Mouse (Mus musculus): ENCODE measurements around the gene Tmem132b. TPM values are rescaled to one million over a fixed set of nuclear protein-coding genes. Genes with fewer than 3 reads are reported as not detected.

The Tmem132b gene
- polyA plus RNA-seq, 1 experiment from 2014 or later = 1.4 TPM

- 72% methylated on average over 8 of the region's 8 CpGs for WGBS
- Histone ChIP-seq H3K36me3 (no peaks in the 10 kb centered on the region), H3K27me3 (no peaks in the 10 kb centered on the region), H3K4me1 (peaks cover 2% of the 10 kb centered on the region), H3K9ac (replicated peaks) (no peak overlapping the region), H3K27ac (replicated peaks) (no peak overlapping the region), H3K4me3 (no peak overlapping the region), H3K4me2 (replicated peaks) (no peak overlapping the region), H3K9me3 (no peaks in the 10 kb centered on the region)
- ATAC-seq (ENCODE audit: low FRiP score, low read depth) = no peak
Observed at GRCm38 (mm10) chr5:125583836-125584235, 52.3 kb downstream of the Tmem132b start.

GRCm38 (mm10) chr5:125585211-125585610, 53.6 kb downstream of the Tmem132b start:
- Histone ChIP-seq H3K9ac (replicated peaks) (no peak overlapping the region), H3K27me3 (0 out of 2 replicates have a peak, but pooled peaks cover 7% of the 10 kb centered on the region), H3K36me3 (no peaks in the 10 kb centered on the region), H3K4me1 (peaks cover 13% of the 10 kb centered on the region), H3K27ac (replicated peaks) (no peak overlapping the region), H3K4me2 (replicated peaks) (no peak overlapping the region), H3K9me3 (no peaks in the 10 kb centered on the region), H3K4me3 (no peak overlapping the region)
- ATAC-seq (ENCODE audit: low FRiP score, low read depth) = no peak
- WGBS = 89% methylated on average over 5 of the region's 5 CpGs

GRCm38 (mm10) chr5:125588203-125588602, 56.6 kb downstream of the Tmem132b start:
- Histone ChIP-seq H3K9me3 (no peaks in the 10 kb centered on the region), H3K27ac (replicated peaks) (no peak overlapping the region), H3K9ac (replicated peaks) (no peak overlapping the region), H3K4me3 (no peak overlapping the region), H3K27me3 (peaks cover 7% of the 10 kb centered on the region; the same call in 1 of the 2 replicates), H3K4me2 (replicated peaks) (no peak overlapping the region), H3K4me1 (peaks cover 13% of the 10 kb centered on the region), H3K36me3 (no peaks in the 10 kb centered on the region)
- ATAC-seq (ENCODE audit: low FRiP score, low read depth) = 0 out of 2 replicates have a peak, but pooled peaks have one; percentile 40
- 68% methylated on average over 7 of the region's 7 CpGs for WGBS

GRCm38 (mm10) chr5:125588876-125589667, 57.5 kb downstream of the Tmem132b start:
- H3K27ac ChIP-seq (replicated peaks) = peak overlapping the region; percentile 46; the same call in 1 of the 2 replicates
- peak overlapping the region; percentile 66 for H3K4me2 ChIP-seq (replicated peaks)
- H3K4me3 ChIP-seq = peak overlapping the region; percentile 49
- H3K9ac ChIP-seq (replicated peaks) = peak overlapping the region; percentile 55
- peaks cover 7% of the 10 kb centered on the region; the same call in 1 of the 2 replicates for H3K27me3 ChIP-seq
- peaks cover 13% of the 10 kb centered on the region for H3K4me1 ChIP-seq
- no peaks in the 10 kb centered on the region for H3K9me3 ChIP-seq
- no peaks in the 10 kb centered on the region for H3K36me3 ChIP-seq
- peak; percentile 80 for ATAC-seq (ENCODE audit: low FRiP score, low read depth)
- 4% methylated on average over 18 of the region's 18 CpGs for WGBS

GRCm38 (mm10) chr5:125598056-125598455, 66.5 kb downstream of the Tmem132b start:
- Histone ChIP-seq H3K9ac (replicated peaks) (no peak overlapping the region), H3K27ac (replicated peaks) (no peak overlapping the region), H3K27me3 (0 out of 2 replicates have a peak, but pooled peaks cover 8% of the 10 kb centered on the region), H3K36me3 (no peaks in the 10 kb centered on the region), H3K4me2 (replicated peaks) (no peak overlapping the region), H3K4me3 (no peak overlapping the region), H3K4me1 (no peaks in the 10 kb centered on the region), H3K9me3 (no peaks in the 10 kb centered on the region)
- 81% methylated on average over 10 of the region's 10 CpGs for WGBS
- no peak for ATAC-seq (ENCODE audit: low FRiP score, low read depth)

GRCm38 (mm10) chr5:125607146-125607545, 75.6 kb downstream of the Tmem132b start:
- H3K9me3 ChIP-seq = peaks cover 8% of the 10 kb centered on the region; the same call in 1 of the 2 replicates
- no peak for ATAC-seq (ENCODE audit: low FRiP score, low read depth)
- WGBS = 83% methylated on average over 12 of the region's 12 CpGs

GRCm38 (mm10) chr5:125609968-125610367, 78.4 kb downstream of the Tmem132b start:
- Histone ChIP-seq H3K27ac (replicated peaks) (no peak overlapping the region), H3K9ac (replicated peaks) (no peak overlapping the region), H3K27me3 (peaks cover 4% of the 10 kb centered on the region; the same call in 1 of the 2 replicates), H3K4me2 (replicated peaks) (no peak overlapping the region), H3K9me3 (peaks cover 13% of the 10 kb centered on the region; the same call in 1 of the 2 replicates), H3K4me1 (0 out of 2 replicates have a peak, but pooled peaks cover 3% of the 10 kb centered on the region), H3K36me3 (no peaks in the 10 kb centered on the region), H3K4me3 (no peak overlapping the region)
- no peak for ATAC-seq (ENCODE audit: low FRiP score, low read depth)
- WGBS = 73% methylated on average over 1 of the region's 1 CpGs

More at GRCm38 (mm10) chr5:125607146-125607545, 75.6 kb downstream of the Tmem132b start:
- Histone ChIP-seq H3K4me2 (replicated peaks) (no peak overlapping the region), H3K27me3 (peaks cover 4% of the 10 kb centered on the region; the same call in 1 of the 2 replicates), H3K36me3 (no peaks in the 10 kb centered on the region), H3K27ac (replicated peaks) (no peak overlapping the region), H3K4me1 (0 out of 2 replicates have a peak, but pooled peaks cover 3% of the 10 kb centered on the region), H3K4me3 (no peak overlapping the region), H3K9ac (replicated peaks) (no peak overlapping the region)

GRCm38 (mm10) chr5:125612460-125612859, 80.9 kb downstream of the Tmem132b start:
- no peaks in the 10 kb centered on the region for H3K36me3 ChIP-seq
- H3K4me1 ChIP-seq = 0 out of 2 replicates have a peak, but pooled peaks cover 3% of the 10 kb centered on the region
- H3K4me3 ChIP-seq = no peak overlapping the region
- H3K27ac ChIP-seq (replicated peaks) = no peak overlapping the region
- 88% methylated on average over 7 of the region's 7 CpGs for WGBS
- H3K27me3 ChIP-seq = peaks cover 4% of the 10 kb centered on the region; the same call in 1 of the 2 replicates
- ATAC-seq (ENCODE audit: low FRiP score, low read depth) = no peak
- H3K4me2 ChIP-seq (replicated peaks) = no peak overlapping the region
- H3K9ac ChIP-seq (replicated peaks) = no peak overlapping the region
- peaks cover 19% of the 10 kb centered on the region; the same call in 1 of the 2 replicates for H3K9me3 ChIP-seq

GRCm38 (mm10) chr5:125613136-125613535, 81.6 kb downstream of the Tmem132b start:
- H3K9ac ChIP-seq (replicated peaks) = no peak overlapping the region
- 76% methylated on average over 5 of the region's 5 CpGs for WGBS

GRCm38 (mm10) chr5:125614348-125614747, 82.8 kb downstream of the Tmem132b start:
- H3K9me3 ChIP-seq = peaks cover 25% of the 10 kb centered on the region; the same call in 1 of the 2 replicates
- H3K4me3 ChIP-seq = no peak overlapping the region
- H3K4me2 ChIP-seq (replicated peaks) = no peak overlapping the region
- H3K9ac ChIP-seq (replicated peaks) = no peak overlapping the region
- no peak overlapping the region for H3K27ac ChIP-seq (replicated peaks)
- H3K4me1 ChIP-seq = no peaks in the 10 kb centered on the region
- H3K36me3 ChIP-seq = no peaks in the 10 kb centered on the region
- no peak for ATAC-seq (ENCODE audit: low FRiP score, low read depth)
- 29% methylated on average over 2 of the region's 2 CpGs for WGBS
- H3K27me3 ChIP-seq = no peaks in the 10 kb centered on the region

More at GRCm38 (mm10) chr5:125613136-125613535, 81.6 kb downstream of the Tmem132b start:
- Histone ChIP-seq H3K4me2 (replicated peaks) (no peak overlapping the region), H3K27ac (replicated peaks) (no peak overlapping the region), H3K9me3 (peaks cover 25% of the 10 kb centered on the region; the same call in 1 of the 2 replicates), H3K27me3 (no peaks in the 10 kb centered on the region), H3K36me3 (no peaks in the 10 kb centered on the region), H3K4me3 (no peak overlapping the region), H3K4me1 (0 out of 2 replicates have a peak, but pooled peaks cover under 1% of the 10 kb centered on the region)
- no peak for ATAC-seq (ENCODE audit: low FRiP score, low read depth)

GRCm38 (mm10) chr5:125617050-125617449, 85.5 kb downstream of the Tmem132b start:
- peaks cover 17% of the 10 kb centered on the region; the same call in 1 of the 2 replicates for H3K9me3 ChIP-seq
- 92% methylated on average over 1 of the region's 1 CpGs for WGBS
- no peak overlapping the region for H3K4me2 ChIP-seq (replicated peaks)
- H3K36me3 ChIP-seq = no peaks in the 10 kb centered on the region
- no peak overlapping the region for H3K27ac ChIP-seq (replicated peaks)
- no peaks in the 10 kb centered on the region for H3K27me3 ChIP-seq
- H3K4me3 ChIP-seq = no peak overlapping the region
- no peak for ATAC-seq (ENCODE audit: low FRiP score, low read depth)
- H3K4me1 ChIP-seq = no peaks in the 10 kb centered on the region
- no peak overlapping the region for H3K9ac ChIP-seq (replicated peaks)

- Histone ChIP-seq H3K4me2 (replicated peaks) (no peak overlapping the region), H3K4me3 (no peak overlapping the region), H3K27me3 (no peaks in the 10 kb centered on the region), H3K9me3 (no peaks in the 10 kb centered on the region), H3K36me3 (no peaks in the 10 kb centered on the region), H3K27ac (replicated peaks) (no peak overlapping the region), H3K9ac (replicated peaks) (no peak overlapping the region), H3K4me1 (no peaks in the 10 kb centered on the region)
- 94% methylated on average over 9 of the region's 9 CpGs for WGBS
- no peak for ATAC-seq (ENCODE audit: low FRiP score, low read depth)
Observed at GRCm38 (mm10) chr5:125627816-125628348, 96.3 kb downstream of the Tmem132b start.
